Mouse (Mus musculus): ENCODE measurements at regions not wholly inside any gene's neighbourhood (a gene's known extent, or its start where the extent isn't known, plus 50 kb on each side); places are given as distances from the start of the nearest gene placed in this dataset.
A peak's percentile ranks its signal among the peaks of the same experiment; 100 is the strongest.

DNA sequence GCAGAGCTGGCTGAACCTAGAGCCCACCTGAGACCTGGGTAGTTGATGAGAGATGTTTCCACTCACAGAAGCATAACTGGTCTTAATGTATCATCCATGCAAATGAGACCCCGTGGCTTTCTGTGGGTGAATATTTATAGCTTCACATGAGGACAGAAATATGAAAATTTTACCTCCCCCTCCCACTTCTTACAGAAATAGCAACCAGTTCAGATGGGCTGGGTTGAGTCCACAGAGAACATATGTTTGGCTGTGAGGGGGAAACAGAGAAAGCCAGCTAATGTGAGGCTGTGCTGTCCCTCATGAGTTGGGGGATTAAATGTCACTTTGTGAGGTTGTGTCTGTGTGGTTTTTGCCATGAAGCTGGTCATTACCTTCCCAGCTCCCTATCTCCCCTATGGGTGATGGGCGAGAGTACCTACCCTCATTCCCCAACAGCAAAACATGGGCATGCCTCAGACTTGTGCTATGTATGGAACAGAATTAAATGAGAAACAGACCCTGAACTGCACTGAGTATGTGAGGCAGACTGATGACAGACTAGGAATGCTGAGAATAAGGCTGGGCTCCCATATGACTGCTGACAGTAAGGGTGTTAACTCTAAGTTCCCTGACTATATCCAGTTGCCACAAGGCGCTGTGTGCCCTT, 178.7 kb upstream of the 1810046K07Rik start:
- no peak overlapping the region for H3K27ac ChIP-seq (replicated peaks; ENCODE audit: low read depth, low read length)

DNA sequence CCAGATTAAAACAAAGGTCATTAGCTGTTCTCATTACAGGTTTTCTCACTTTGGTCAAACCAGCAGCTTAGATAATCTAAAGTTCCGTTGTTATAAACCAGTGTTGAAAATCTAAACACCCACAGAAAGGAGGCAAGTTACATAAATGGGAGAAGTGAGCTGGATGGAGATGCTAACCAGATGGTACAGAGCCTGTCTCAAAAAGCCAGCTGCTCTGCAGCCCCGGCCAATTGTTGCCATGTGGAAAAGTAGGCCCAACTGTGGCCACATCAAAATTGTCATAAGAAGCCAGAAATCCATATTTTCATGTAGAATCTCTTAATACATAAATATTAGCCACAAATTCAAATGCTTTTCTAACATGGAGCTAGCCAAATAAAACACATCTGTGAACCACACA, 188.9 kb upstream of the 1810046K07Rik start:
- no peak overlapping the region for H3K4me2 ChIP-seq (replicated peaks; ENCODE audit: low read depth, low read length, severe bottlenecking)
- DNase-seq (ENCODE audit: low spot score) (peak; percentile 3), ATAC-seq (ENCODE audit: low FRiP score, low read depth) (no peak)
- no peak overlapping the region for H3K9ac ChIP-seq (ENCODE audit: low read depth, low read length, severe bottlenecking)
- H3K27me3 ChIP-seq (ENCODE audit: control insufficient read depth, insufficient read depth, low read length), result no peaks in the 10 kb centered on the region
- no peak for TF ChIP-seq POLR2A (IDR thresholded peaks at IDR 0.05; ENCODE audit: borderline replicate concordance, extremely low read depth, insufficient read depth, insufficient read length)
- no peak overlapping the region for H3K4me3 ChIP-seq (replicated peaks; ENCODE audit: low read length)
- H3K9me3 ChIP-seq (ENCODE audit: control insufficient read depth, low read length), result no peaks in the 10 kb centered on the region
- no peak overlapping the region for H3K27ac ChIP-seq (replicated peaks; ENCODE audit: low read depth, low read length)
- no peaks in the 10 kb centered on the region for H3K4me1 ChIP-seq (ENCODE audit: control insufficient read depth, insufficient read depth, low read length)
- 71% methylated on average over 2 of the region's 2 CpGs for WGBS
- H3K36me3 ChIP-seq (ENCODE audit: control insufficient read depth, insufficient read depth, low read length), result no peaks in the 10 kb centered on the region

More for the DNA sequence above, 178.7 kb upstream of the 1810046K07Rik start:
- H3K27me3 ChIP-seq (ENCODE audit: control insufficient read depth, insufficient read depth, low read length), result no peaks in the 10 kb centered on the region
- 66% methylated on average over 3 of the region's 3 CpGs for WGBS
- H3K4me1 ChIP-seq (ENCODE audit: control insufficient read depth, insufficient read depth, low read length), result no peaks in the 10 kb centered on the region
- no peak overlapping the region for H3K4me3 ChIP-seq (replicated peaks; ENCODE audit: low read length)
- H3K4me2 ChIP-seq (replicated peaks; ENCODE audit: low read depth, low read length, severe bottlenecking), result no peak overlapping the region
- no peak for TF ChIP-seq POLR2A (IDR thresholded peaks at IDR 0.05; ENCODE audit: borderline replicate concordance, extremely low read depth, insufficient read depth, insufficient read length)
- H3K9ac ChIP-seq (ENCODE audit: low read depth, low read length, severe bottlenecking), result no peak overlapping the region
- H3K9me3 ChIP-seq (ENCODE audit: control insufficient read depth, low read length), result no peaks in the 10 kb centered on the region
- H3K36me3 ChIP-seq (ENCODE audit: control insufficient read depth, insufficient read depth, low read length), result no peaks in the 10 kb centered on the region
- ATAC-seq (ENCODE audit: low FRiP score, low read depth) (peak; percentile 57; the same call in 1 of the 2 replicates), DNase-seq (ENCODE audit: low spot score) (peak; percentile 35)

DNA sequence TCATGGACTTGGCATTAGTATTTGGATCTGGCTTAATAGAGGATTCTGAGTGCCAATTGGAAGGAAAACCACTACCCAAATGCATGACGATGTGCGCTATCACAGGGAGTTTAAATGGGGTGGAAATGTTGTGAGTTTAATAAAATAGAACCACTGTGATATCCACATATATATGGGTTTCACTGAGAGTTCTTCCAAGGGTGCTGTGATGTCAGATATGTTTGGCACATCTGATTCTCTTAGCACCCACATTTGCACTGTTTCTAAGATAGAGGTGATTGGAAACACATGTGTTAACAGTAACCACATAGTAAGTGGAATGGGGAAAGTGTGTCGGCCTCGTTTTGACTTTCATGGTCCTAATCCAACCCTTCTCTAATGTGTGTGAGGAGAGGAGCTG, 189.7 kb upstream of the 1810046K07Rik start:
- Histone ChIP-seq H3K27me3 (ENCODE audit: control insufficient read depth, insufficient read depth, low read length) (no peaks in the 10 kb centered on the region), H3K27ac (replicated peaks; ENCODE audit: low read depth, low read length) (no peak overlapping the region)
- ATAC-seq (ENCODE audit: low FRiP score, low read depth), result peak; percentile 55; the same call in 1 of the 2 replicates

DNA sequence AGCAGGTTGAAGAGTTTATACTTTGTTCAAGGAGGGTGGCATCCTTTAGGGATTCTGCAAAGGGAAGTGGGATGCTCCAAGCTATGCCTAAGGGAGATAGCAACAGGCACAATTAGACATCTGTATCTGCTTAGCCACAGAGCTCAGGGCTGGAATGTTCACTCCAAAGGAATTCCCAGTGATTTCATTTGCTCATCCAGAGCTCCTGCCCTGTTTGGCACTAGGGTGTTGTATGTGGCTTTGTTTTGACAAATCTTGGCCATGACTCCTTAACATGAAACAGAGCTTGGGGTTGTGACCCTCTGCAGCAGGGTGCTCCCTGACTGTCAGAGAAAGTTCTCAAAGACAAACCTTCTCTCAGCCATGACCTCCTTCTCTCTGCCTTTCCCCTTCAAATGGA, 194.8 kb upstream of the 1810046K07Rik start:
- ATAC-seq (ENCODE audit: low FRiP score, low read depth), result no peak
- Histone ChIP-seq H3K9me3 (ENCODE audit: control insufficient read depth, low read length) (no peaks in the 10 kb centered on the region), H3K4me3 (replicated peaks; ENCODE audit: low read length) (no peak overlapping the region), H3K36me3 (ENCODE audit: control insufficient read depth, insufficient read depth, low read length) (no peaks in the 10 kb centered on the region), H3K4me1 (ENCODE audit: control insufficient read depth, insufficient read depth, low read length) (no peaks in the 10 kb centered on the region), H3K27ac (replicated peaks; ENCODE audit: low read depth, low read length) (no peak overlapping the region), H3K9ac (ENCODE audit: low read depth, low read length, severe bottlenecking) (no peak overlapping the region), H3K4me2 (replicated peaks; ENCODE audit: low read depth, low read length, severe bottlenecking) (no peak overlapping the region), H3K27me3 (ENCODE audit: control insufficient read depth, insufficient read depth, low read length) (no peaks in the 10 kb centered on the region)
- no peak for DNase-seq (ENCODE audit: low spot score)
- no peak for TF ChIP-seq POLR2A (IDR thresholded peaks at IDR 0.05; ENCODE audit: borderline replicate concordance, extremely low read depth, insufficient read depth, insufficient read length)

More for the DNA sequence above, 189.7 kb upstream of the 1810046K07Rik start:
- no peak for TF ChIP-seq POLR2A (IDR thresholded peaks at IDR 0.05; ENCODE audit: borderline replicate concordance, extremely low read depth, insufficient read depth, insufficient read length)
- peak; percentile 70 for DNase-seq (ENCODE audit: low spot score)
- no peak overlapping the region for H3K4me2 ChIP-seq (replicated peaks; ENCODE audit: low read depth, low read length, severe bottlenecking)
- 47% methylated on average over 4 of the region's 4 CpGs for WGBS
- no peak overlapping the region for H3K4me3 ChIP-seq (replicated peaks; ENCODE audit: low read length)
- H3K36me3 ChIP-seq (ENCODE audit: control insufficient read depth, insufficient read depth, low read length), result no peaks in the 10 kb centered on the region
- H3K9ac ChIP-seq (ENCODE audit: low read depth, low read length, severe bottlenecking), result no peak overlapping the region
- H3K9me3 ChIP-seq (ENCODE audit: control insufficient read depth, low read length), result no peaks in the 10 kb centered on the region
- H3K4me1 ChIP-seq (ENCODE audit: control insufficient read depth, insufficient read depth, low read length), result no peaks in the 10 kb centered on the region

DNA sequence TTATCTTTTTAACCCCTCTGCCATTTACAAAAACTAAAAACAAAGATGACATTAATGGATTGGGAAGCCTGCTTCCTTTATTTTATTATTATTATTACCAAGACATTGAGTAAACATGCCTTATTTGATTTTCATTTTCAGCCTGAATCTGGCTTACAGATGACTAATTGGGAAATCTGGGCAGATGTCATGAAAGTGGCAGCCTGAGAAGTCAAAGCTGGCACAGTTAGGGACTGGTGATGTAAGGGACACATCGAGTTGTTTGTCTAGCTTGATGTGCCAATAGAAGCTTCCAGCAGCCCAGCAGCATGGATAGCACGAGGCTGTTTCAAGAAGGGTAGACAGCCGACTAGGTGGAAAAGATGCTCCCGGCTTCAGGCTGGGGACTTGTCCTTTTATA, 197.2 kb upstream of the 1810046K07Rik start:
- no peaks in the 10 kb centered on the region for H3K4me1 ChIP-seq (ENCODE audit: control insufficient read depth, insufficient read depth, low read length)
- no peak overlapping the region for H3K9ac ChIP-seq (ENCODE audit: low read depth, low read length, severe bottlenecking)
- no peak overlapping the region for H3K4me3 ChIP-seq (replicated peaks; ENCODE audit: low read length)
- H3K27me3 ChIP-seq (ENCODE audit: control insufficient read depth, insufficient read depth, low read length), result no peaks in the 10 kb centered on the region
- H3K36me3 ChIP-seq (ENCODE audit: control insufficient read depth, insufficient read depth, low read length), result no peaks in the 10 kb centered on the region
- ATAC-seq (ENCODE audit: low FRiP score, low read depth), result no peak
- H3K4me2 ChIP-seq (replicated peaks; ENCODE audit: low read depth, low read length, severe bottlenecking), result no peak overlapping the region
- DNase-seq (ENCODE audit: low spot score), result no peak
- H3K9me3 ChIP-seq (ENCODE audit: control insufficient read depth, low read length), result no peaks in the 10 kb centered on the region
- WGBS, result 92% methylated on average over 4 of the region's 4 CpGs
- TF ChIP-seq POLR2A (IDR thresholded peaks at IDR 0.05; ENCODE audit: borderline replicate concordance, extremely low read depth, insufficient read depth, insufficient read length), result no peak
- no peak overlapping the region for H3K27ac ChIP-seq (replicated peaks; ENCODE audit: low read depth, low read length)

Measured in limb, embryonic 14.5 days (tissue).